Mouse (Mus musculus): ENCODE measurements around the gene Obox5. TPM values are rescaled to one million over a fixed set of nuclear protein-coding genes. Genes with fewer than 3 reads are reported as not detected.
"Not testable (repeated sequence)": the region's sequence is repeated elsewhere in the genome, so short reads cannot be mapped to it uniquely, and the experiment has no call there.

Gene Obox5
- total RNA-seq (2021), result not detected
- long read RNA-seq, result 0 reads

GRCm38 (mm10) chr7:15749831-15750230 is at the start of gene Obox5:
Gene Obox5, plus strand, starts transcription at chr7:15750131.
- DNase-seq (ENCODE audit: low spot score in 2 of 2), result not testable (repeated sequence)

- DNase-seq (ENCODE audit: low spot score in 2 of 2), result not testable (repeated sequence)
These were observed 635 bp upstream of the Obox5 start for GRCm38 (mm10) chr7:15749296-15749695.

Other genes starting within 250 kb of the Obox5 start
- gene Obox3, start 110.2 kb upstream of the Obox5 start, total RNA-seq (2021), result not detected
- gene Obox6, start 89.5 kb downstream of the Obox5 start, total RNA-seq (2021), result not detected
- gene Crx, start 129.8 kb downstream of the Obox5 start, total RNA-seq (2021), result not detected
- under 1 TPM in 1 of 2 experiments, not detected in 1; 0.23 TPM for gene Crxos, start 132.5 kb downstream of the Obox5 start, total RNA-seq (2021)
- 1,000 to 10,000 TPM; 1,327 to 1,522 TPM for gene Selenow, start 172.3 kb downstream of the Obox5 start, total RNA-seq (2021)
- gene Nop53, start 195.9 kb downstream of the Obox5 start, total RNA-seq (2021), result 100 to 1,000 TPM; 126 to 135 TPM
- gene Ehd2, start 217.4 kb downstream of the Obox5 start, total RNA-seq (2021), result 10 to 100 TPM in 1 of 2 experiments, 1 to 10 TPM in 1; 8.6 to 14.0 TPM

All from layer of hippocampus, postnatal 10 days (tissue).